Mouse (Mus musculus): ENCODE data around the gene Gm11985. TPM values are rescaled to one million over a fixed set of nuclear protein-coding genes. Genes with fewer than 3 reads are reported as not detected.

Gene Gm11985
- polyA plus RNA-seq (2012; rRNA removed) = 0.10 TPM in 1 of 2 replicates, not detected in the other

GRCm38 (mm10) chr11:7188469-7188868 lies at the start of gene Gm11985:
TSS of gene Gm11985 (minus strand) at chr11:7188569.
- H3K27ac ChIP-seq (ENCODE audit: control insufficient read depth, insufficient read depth, low read depth, low read length) = no peak within 1 kb of the TSS
- H3K4me1 ChIP-seq (ENCODE audit: control insufficient read depth, insufficient read depth, low read length) = 0 out of 2 replicates have a peak, but pooled peaks cover 2% of the 10 kb centered on the region
- no peak within 1 kb of the TSS for H3K4me3 ChIP-seq (ENCODE audit: control insufficient read depth, low read depth, low read length)
- H3K27me3 ChIP-seq (ENCODE audit: control insufficient read depth, insufficient read depth, low read length) = no peaks in the 10 kb centered on the region
- no peaks in the 10 kb centered on the region for H3K36me3 ChIP-seq (ENCODE audit: control insufficient read depth, insufficient read depth, low read length)
- TF ChIP-seq POLR2A (IDR thresholded peaks at IDR 0.05; ENCODE audit: control insufficient read depth, low read depth, low read length) = no peak
- no peak for TF ChIP-seq CTCF (IDR thresholded peaks at IDR 0.05; ENCODE audit: control insufficient read depth, insufficient read depth, insufficient replicate concordance, low read depth, low read length)

GRCm38 (mm10) chr11:7237712-7238111 lies 49.3 kb upstream of the Gm11985 start:
- TF ChIP-seq CTCF (IDR thresholded peaks at IDR 0.05; ENCODE audit: control insufficient read depth, insufficient read depth, insufficient replicate concordance, low read depth, low read length) = no peak
- TF ChIP-seq POLR2A (IDR thresholded peaks at IDR 0.05; ENCODE audit: control insufficient read depth, low read depth, low read length) = no peak
- no peaks in the 10 kb centered on the region for H3K36me3 ChIP-seq (ENCODE audit: control insufficient read depth, insufficient read depth, low read length)

GRCm38 (mm10) chr11:7236751-7237150 lies 48.4 kb upstream of the Gm11985 start:
- H3K27ac ChIP-seq (ENCODE audit: control insufficient read depth, insufficient read depth, low read depth, low read length) = no peak overlapping the region
- no peaks in the 10 kb centered on the region for H3K27me3 ChIP-seq (ENCODE audit: control insufficient read depth, insufficient read depth, low read length)
- H3K4me1 ChIP-seq (ENCODE audit: control insufficient read depth, insufficient read depth, low read length) = no peaks in the 10 kb centered on the region
- no peak overlapping the region for H3K4me3 ChIP-seq (ENCODE audit: control insufficient read depth, low read depth, low read length)
- no peak for TF ChIP-seq POLR2A (IDR thresholded peaks at IDR 0.05; ENCODE audit: control insufficient read depth, low read depth, low read length)
- TF ChIP-seq CTCF (IDR thresholded peaks at IDR 0.05; ENCODE audit: control insufficient read depth, insufficient read depth, insufficient replicate concordance, low read depth, low read length) = no peak
- no peaks in the 10 kb centered on the region for H3K36me3 ChIP-seq (ENCODE audit: control insufficient read depth, insufficient read depth, low read length)

More at GRCm38 (mm10) chr11:7237712-7238111, 49.3 kb upstream of the Gm11985 start:
- Histone ChIP-seq H3K27me3 (ENCODE audit: control insufficient read depth, insufficient read depth, low read length) (no peaks in the 10 kb centered on the region), H3K4me3 (ENCODE audit: control insufficient read depth, low read depth, low read length) (no peak overlapping the region), H3K4me1 (ENCODE audit: control insufficient read depth, insufficient read depth, low read length) (no peaks in the 10 kb centered on the region), H3K27ac (ENCODE audit: control insufficient read depth, insufficient read depth, low read depth, low read length) (no peak overlapping the region)

- Histone ChIP-seq H3K27me3 (ENCODE audit: control insufficient read depth, insufficient read depth, low read length) (no peaks in the 10 kb centered on the region), H3K4me3 (ENCODE audit: control insufficient read depth, low read depth, low read length) (no peak overlapping the region), H3K36me3 (ENCODE audit: control insufficient read depth, insufficient read depth, low read length) (no peaks in the 10 kb centered on the region), H3K27ac (ENCODE audit: control insufficient read depth, insufficient read depth, low read depth, low read length) (no peak overlapping the region), H3K4me1 (ENCODE audit: control insufficient read depth, insufficient read depth, low read length) (peaks cover 3% of the 10 kb centered on the region; the same call in 1 of the 2 replicates)
- TF ChIP-seq CTCF (IDR thresholded peaks at IDR 0.05; ENCODE audit: control insufficient read depth, insufficient read depth, insufficient replicate concordance, low read depth, low read length) (no peak), POLR2A (IDR thresholded peaks at IDR 0.05; ENCODE audit: control insufficient read depth, low read depth, low read length) (no peak)
Observed at GRCm38 (mm10) chr11:7234981-7235609, 46.7 kb upstream of the Gm11985 start.

GRCm38 (mm10) chr11:7234436-7234835 lies 46.1 kb upstream of the Gm11985 start:
- Histone ChIP-seq H3K4me1 (ENCODE audit: control insufficient read depth, insufficient read depth, low read length) (peaks cover 3% of the 10 kb centered on the region; the same call in 1 of the 2 replicates), H3K4me3 (ENCODE audit: control insufficient read depth, low read depth, low read length) (no peak overlapping the region), H3K27ac (ENCODE audit: control insufficient read depth, insufficient read depth, low read depth, low read length) (no peak overlapping the region), H3K27me3 (ENCODE audit: control insufficient read depth, insufficient read depth, low read length) (no peaks in the 10 kb centered on the region), H3K36me3 (ENCODE audit: control insufficient read depth, insufficient read depth, low read length) (no peaks in the 10 kb centered on the region)
- TF ChIP-seq POLR2A (IDR thresholded peaks at IDR 0.05; ENCODE audit: control insufficient read depth, low read depth, low read length) = no peak
- no peak for TF ChIP-seq CTCF (IDR thresholded peaks at IDR 0.05; ENCODE audit: control insufficient read depth, insufficient read depth, insufficient replicate concordance, low read depth, low read length)

- Histone ChIP-seq H3K27ac (ENCODE audit: control insufficient read depth, insufficient read depth, low read depth, low read length) (no peak overlapping the region), H3K4me1 (ENCODE audit: control insufficient read depth, insufficient read depth, low read length) (peaks cover 3% of the 10 kb centered on the region; the same call in 1 of the 2 replicates), H3K4me3 (ENCODE audit: control insufficient read depth, low read depth, low read length) (no peak overlapping the region), H3K27me3 (ENCODE audit: control insufficient read depth, insufficient read depth, low read length) (no peaks in the 10 kb centered on the region), H3K36me3 (ENCODE audit: control insufficient read depth, insufficient read depth, low read length) (no peaks in the 10 kb centered on the region)
- TF ChIP-seq CTCF (IDR thresholded peaks at IDR 0.05; ENCODE audit: control insufficient read depth, insufficient read depth, insufficient replicate concordance, low read depth, low read length) (no peak), POLR2A (IDR thresholded peaks at IDR 0.05; ENCODE audit: control insufficient read depth, low read depth, low read length) (no peak)
Observed at GRCm38 (mm10) chr11:7233333-7233732, 45.0 kb upstream of the Gm11985 start.

GRCm38 (mm10) chr11:7231958-7232357 lies 43.6 kb upstream of the Gm11985 start:
- Histone ChIP-seq H3K27me3 (ENCODE audit: control insufficient read depth, insufficient read depth, low read length) (no peaks in the 10 kb centered on the region), H3K27ac (ENCODE audit: control insufficient read depth, insufficient read depth, low read depth, low read length) (no peak overlapping the region), H3K36me3 (ENCODE audit: control insufficient read depth, insufficient read depth, low read length) (no peaks in the 10 kb centered on the region), H3K4me1 (ENCODE audit: control insufficient read depth, insufficient read depth, low read length) (peaks cover 3% of the 10 kb centered on the region; the same call in 1 of the 2 replicates), H3K4me3 (ENCODE audit: control insufficient read depth, low read depth, low read length) (no peak overlapping the region)
- no peak for TF ChIP-seq POLR2A (IDR thresholded peaks at IDR 0.05; ENCODE audit: control insufficient read depth, low read depth, low read length)
- TF ChIP-seq CTCF (IDR thresholded peaks at IDR 0.05; ENCODE audit: control insufficient read depth, insufficient read depth, insufficient replicate concordance, low read depth, low read length) = no peak
